Mouse (Mus musculus) stomach, postnatal 0 days (tissue): ENCODE measurements around the gene Slc12a7. TPM values are rescaled to one million over a fixed set of nuclear protein-coding genes. Genes with fewer than 3 reads are reported as not detected.
"Not testable (repeated sequence)": the region's sequence is repeated elsewhere in the genome, so short reads cannot be mapped to it uniquely, and the experiment has no call there.

Experiments used
- ATAC-seq: fragments of 200-750 bp; cut with Nextera tagmentation; 2 replicates; pipeline ENCODE4 v1.8.0; 2017; ENCODE audit not compliant: low FRiP score, low TSS enrichment
- DNase-seq: peaks from one replicate; pipeline ENCODE4 v3.0.0-alpha.2; 2016; ENCODE audit warnings: low spot score
- H3K27ac ChIP-seq: fragments of 300-500 bp; sonication (generic); replicated peaks from 2 replicates; pipeline ENCODE4 v1.5.1; 2014; ENCODE audit warnings: mild to moderate bottlenecking, control low read depth
- H3K27me3 ChIP-seq: fragments of 300-500 bp; sonication (generic); 2 replicates; pipeline ENCODE4 v1.6.1; 2014; ENCODE audit warnings: low read length; ENCODE audit not compliant: control insufficient read depth, insufficient read depth
- H3K36me3 ChIP-seq: fragments of 300-500 bp; sonication (generic); 2 replicates; pipeline ENCODE4 v1.6.1; 2014; ENCODE audit warnings: low read length, mixed read lengths; ENCODE audit not compliant: control insufficient read depth, insufficient read depth
- H3K4me1 ChIP-seq: fragments of 300-500 bp; sonication (generic); replicated peaks from 2 replicates; pipeline ENCODE4 v1.6.1; 2014; ENCODE audit warnings: antibody characterized with exemption; ENCODE audit not compliant: control insufficient read depth, insufficient read depth
- H3K4me2 ChIP-seq: fragments of 300-500 bp; sonication (generic); replicated peaks from 2 replicates; pipeline ENCODE4 v1.6.1; 2014; ENCODE audit warnings: low read depth, mild to moderate bottlenecking, control low read depth, moderate library complexity
- H3K4me3 ChIP-seq: fragments of 300-500 bp; sonication (generic); 2 replicates; pipeline ENCODE4 v1.5.1; 2014; ENCODE audit warnings: low read depth, low read length, control low read depth
- H3K9ac ChIP-seq: fragments of 300-500 bp; sonication (generic); 2 replicates; pipeline ENCODE4 v1.6.1; 2014; ENCODE audit warnings: mild to moderate bottlenecking, low read length, control low read depth, mixed read lengths
- H3K9me3 ChIP-seq: fragments of 300-500 bp; sonication (generic); 2 replicates; pipeline ENCODE4 v1.6.1; 2016; ENCODE audit warnings: low read length; ENCODE audit not compliant: control insufficient read depth
- CTCF ChIP-seq: IDR thresholded peaks from 2 replicates; pipeline ENCODE4 v1.5.1; 2016; ENCODE audit warnings: antibody characterized with exemption, low read depth, mild to moderate bottlenecking, moderate library complexity
- EP300 ChIP-seq: optimal IDR thresholded peaks from 2 replicates; pipeline ENCODE3; 2016; ENCODE audit warnings: antibody characterized with exemption
- WGBS: fragments of 180-500 bp; shearing (Covaris S2); extraction: QIAGEN DNeasy Blood & Tissue Kit; methylation state at CpG from one replicate; pipeline ENCODE4 v1.1.7; 2014; 5-methylcytosine and 5-hydroxymethylcytosine counted together
- polyA plus RNA-seq: library from polyadenylated mRNA; unstranded; fragments of >200 nt; fragmentation: Nextera tagmentation; extraction: Ambion mirVana; gene quantifications from 2 replicates; pipeline ENCODE4 v1.2.1, GENCODE M21; 2015

The Slc12a7 gene
- polyA plus RNA-seq, 1 experiment from 2014 or later: 17.9 TPM

DNA sequence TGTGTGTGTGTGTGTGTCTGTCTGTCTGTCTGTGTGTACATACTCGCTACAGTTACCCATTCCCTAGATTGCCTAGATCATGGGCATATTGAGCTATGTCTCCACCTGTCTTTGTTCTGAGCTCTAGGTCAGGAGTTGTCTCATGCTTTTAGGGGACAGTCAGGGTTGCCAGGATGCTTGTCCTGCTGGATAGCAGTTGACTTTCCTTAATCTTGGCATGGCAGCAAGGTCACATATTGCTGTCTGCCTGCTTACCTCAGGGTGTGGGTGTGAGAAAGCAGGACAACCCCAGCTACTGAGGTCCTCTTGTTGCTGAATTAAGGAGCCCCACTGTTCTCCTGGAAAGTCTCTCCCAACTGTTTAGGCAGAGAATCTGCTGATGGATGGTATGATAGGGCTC, 1.5 kb downstream of the Slc12a7 start:
- peak overlapping the region; percentile 62 for H3K4me2 ChIP-seq
- no peaks in the 10 kb centered on the region for H3K27me3 ChIP-seq
- ATAC-seq (no peak), DNase-seq (no peak)
- no peaks in the 10 kb centered on the region for H3K36me3 ChIP-seq
- H3K27ac ChIP-seq: no peak overlapping the region
- no peak overlapping the region for H3K9ac ChIP-seq
- TF ChIP-seq EP300 (no peak), CTCF (no peak)
- H3K9me3 ChIP-seq: no peaks in the 10 kb centered on the region
- 78% methylated on average over 1 of the region's 1 CpGs for WGBS
- no peaks in the 10 kb centered on the region for H3K4me1 ChIP-seq
- no peak overlapping the region for H3K4me3 ChIP-seq

DNA sequence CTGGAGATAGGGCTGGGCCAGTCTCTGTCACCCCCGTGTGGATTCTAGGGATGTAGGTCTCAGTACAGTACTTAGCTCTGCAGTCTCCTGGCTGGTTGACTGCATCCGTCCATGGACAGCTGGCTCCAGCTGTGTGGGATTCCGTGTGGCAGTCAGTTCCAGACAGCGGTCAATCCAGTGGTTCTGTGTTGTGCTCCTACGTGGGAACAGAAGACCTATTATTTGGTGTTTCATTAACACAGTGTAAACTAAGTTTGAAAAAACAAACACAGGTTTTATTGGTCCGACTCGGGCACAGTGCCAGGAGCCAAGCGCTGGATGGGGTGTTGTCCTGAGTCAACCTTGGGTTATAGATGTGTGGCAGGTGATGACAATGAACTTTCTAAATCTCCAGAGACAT, 2.4 kb downstream of the Slc12a7 start:
- DNase-seq (peak; percentile 85), ATAC-seq (peak; percentile 50; the same call in 1 of the 2 replicates)
- H3K27me3 ChIP-seq: no peaks in the 10 kb centered on the region
- TF ChIP-seq EP300: no peak
- peak; percentile 39 for TF ChIP-seq CTCF
- no peak overlapping the region for H3K4me3 ChIP-seq
- WGBS: 35% methylated on average over 8 of the region's 8 CpGs
- peak overlapping the region; percentile 62 for H3K4me2 ChIP-seq
- no peak overlapping the region for H3K27ac ChIP-seq
- no peak overlapping the region for H3K9ac ChIP-seq
- no peaks in the 10 kb centered on the region for H3K9me3 ChIP-seq
- no peaks in the 10 kb centered on the region for H3K36me3 ChIP-seq
- no peaks in the 10 kb centered on the region for H3K4me1 ChIP-seq

GRCm38 (mm10) chr13:73735928-73736327, 3.0 kb downstream of the Slc12a7 start:
- H3K27ac ChIP-seq: no peak overlapping the region
- no peaks in the 10 kb centered on the region for H3K9me3 ChIP-seq
- 0 out of 2 replicates have a peak overlapping the region, but pooled peaks have one; percentile 5 for H3K4me2 ChIP-seq
- H3K27me3 ChIP-seq: no peaks in the 10 kb centered on the region
- H3K9ac ChIP-seq: no peak overlapping the region
- no peaks in the 10 kb centered on the region for H3K36me3 ChIP-seq
- no peak for ATAC-seq
- TF ChIP-seq EP300: no peak
- no peak for TF ChIP-seq CTCF
- 68% methylated on average over 2 of the region's 2 CpGs for WGBS
- H3K4me3 ChIP-seq: no peak overlapping the region
- no peak for DNase-seq
- H3K4me1 ChIP-seq: no peaks in the 10 kb centered on the region

GRCm38 (mm10) chr13:73736943-73737342, 4.0 kb downstream of the Slc12a7 start:
- WGBS: 68% methylated on average over 3 of the region's 3 CpGs
- TF ChIP-seq EP300 (no peak), CTCF (no peak)
- no peak for ATAC-seq

GRCm38 (mm10) chr13:73740399-73740944, 7.6 kb downstream of the Slc12a7 start:
- H3K36me3 ChIP-seq, H3K4me2 ChIP-seq, ATAC-seq, DNase-seq, H3K27me3 ChIP-seq, H3K4me3 ChIP-seq, H3K9ac ChIP-seq, H3K27ac ChIP-seq, H3K9me3 ChIP-seq, H3K4me1 ChIP-seq: not testable (repeated sequence)
- WGBS: 39% methylated on average over 2 of the region's 2 CpGs

More at GRCm38 (mm10) chr13:73736943-73737342, 4.0 kb downstream of the Slc12a7 start:
- H3K9me3 ChIP-seq: no peaks in the 10 kb centered on the region
- H3K27ac ChIP-seq: no peak overlapping the region; the same call in 1 of the 2 replicates
- no peak overlapping the region for H3K9ac ChIP-seq
- no peak for DNase-seq
- H3K4me3 ChIP-seq: no peak overlapping the region
- H3K36me3 ChIP-seq: no peaks in the 10 kb centered on the region
- H3K4me2 ChIP-seq: no peak overlapping the region
- H3K27me3 ChIP-seq: no peaks in the 10 kb centered on the region
- H3K4me1 ChIP-seq: no peaks in the 10 kb centered on the region

GRCm38 (mm10) chr13:73742944-73743343, 10.1 kb downstream of the Slc12a7 start:
- no peaks in the 10 kb centered on the region for H3K4me1 ChIP-seq
- ATAC-seq (no peak), DNase-seq (no peak)
- TF ChIP-seq EP300 (no peak), CTCF (no peak)
- H3K36me3 ChIP-seq: no peaks in the 10 kb centered on the region
- H3K9me3 ChIP-seq: no peaks in the 10 kb centered on the region
- no peak overlapping the region for H3K9ac ChIP-seq
- no peak overlapping the region for H3K27ac ChIP-seq
- WGBS: 68% methylated on average over 4 of the region's 4 CpGs
- H3K4me2 ChIP-seq: no peak overlapping the region
- H3K27me3 ChIP-seq: no peaks in the 10 kb centered on the region
- no peak overlapping the region for H3K4me3 ChIP-seq
